ENCODE assay signal across 21 mouse cellular contexts in the genomic region with DNA sequence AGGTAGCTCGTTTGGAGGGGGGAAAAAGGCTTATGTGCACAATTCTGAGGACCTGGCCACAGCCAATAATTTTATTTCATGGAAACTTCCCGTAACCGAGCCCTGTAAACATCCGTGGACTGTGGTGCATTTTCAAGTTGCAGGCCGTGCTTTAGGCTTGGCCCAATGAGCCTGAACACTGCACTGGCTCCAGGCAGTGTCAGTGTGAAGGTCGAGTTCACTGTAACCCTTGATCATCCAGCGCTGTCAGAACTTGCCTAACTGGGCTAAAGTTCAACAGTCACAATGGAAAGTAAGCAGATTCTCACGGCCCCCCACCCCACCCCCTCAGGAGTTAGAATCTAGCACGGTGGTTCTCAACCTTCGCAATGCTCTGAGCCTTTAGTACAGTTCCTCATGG. TPM values are rescaled to one million over a fixed set of nuclear protein-coding genes. Genes with fewer than 3 reads are reported as not detected.
A peak's percentile ranks its signal among the peaks of the same experiment; 100 is the strongest.
DNase-seq lines count a peak whose midpoint lies in the region; ATAC-seq and TF ChIP-seq lines count a peak whose summit lies in the region.
"Had no signal": no experiment of that assay in that cellular context is flagged by ENCODE, and none has a peak within 500 bp of the region (broad histone marks: within the 10 kb centered on the region; RNA-seq: fewer than 3 reads in every experiment).

No protein-coding gene starts in this region.

- no peaks in the 10 kb centered on the region for H3K9me3 ChIP-seq in intestine, embryonic 15.5 days
- H3K9me3 ChIP-seq in intestine, postnatal 0 days (ENCODE audit: control insufficient read depth) = no peaks in the 10 kb centered on the region
- H3K9me3 ChIP-seq in liver, embryonic 12.5 days (replicated peaks) = no peaks in the 10 kb centered on the region
- H3K9me3 ChIP-seq: forebrain, embryonic 15.5 days; heart, embryonic 10.5 days; hindbrain, embryonic 12.5 days; limb, embryonic 15.5 days; midbrain, embryonic 13.5 days; neural tube, embryonic 12.5 days had no signal

- intact Hi-C loops in left cerebral cortex, postnatal 14 days (cut with DNase I) = no loop called here

- DNase-seq in kidney, postnatal 10 days = peak; percentile 38
- DNase-seq in layer of hippocampus, adult 18-20 months (ENCODE audit: low spot score in 2 of 2) = no peak
- no peak for DNase-seq in left cerebral cortex, postnatal 14 days (ENCODE audit: low spot score in 2 of 2)
- no peak for DNase-seq in lung, postnatal 10 days
- DNase-seq: adrenal gland, adult 8-10 months; cerebellum, adult 11 months; cerebellum, postnatal 14 days; heart, postnatal 10 days; lung, postnatal 14 days; right cerebral cortex, adult 18-20 months; thymus, postnatal 36 days had no signal

- H3K4me1 ChIP-seq in intestine, embryonic 15.5 days (replicated peaks) = no peaks in the 10 kb centered on the region
- no peaks in the 10 kb centered on the region for H3K4me1 ChIP-seq in intestine, postnatal 0 days (replicated peaks; ENCODE audit: control insufficient read depth, insufficient read depth, low read length)
- no peaks in the 10 kb centered on the region for H3K4me1 ChIP-seq in liver, embryonic 12.5 days
- H3K4me1 ChIP-seq: forebrain, embryonic 15.5 days; heart, embryonic 10.5 days; hindbrain, embryonic 12.5 days; midbrain, embryonic 13.5 days; neural tube, embryonic 12.5 days had no signal

- no peak overlapping the region for H3K4me3 ChIP-seq in intestine, embryonic 15.5 days (replicated peaks)
- H3K4me3 ChIP-seq in intestine, postnatal 0 days (ENCODE audit: low read depth, low read length) = no peak overlapping the region
- H3K4me3 ChIP-seq in liver, embryonic 12.5 days = no peak overlapping the region
- H3K4me3 ChIP-seq: forebrain, embryonic 15.5 days; heart, embryonic 10.5 days; hindbrain, embryonic 12.5 days; limb, embryonic 15.5 days; midbrain, embryonic 13.5 days; neural tube, embryonic 12.5 days had no signal

- ATAC-seq in intestine, embryonic 15.5 days = peak; percentile 17; the same call in 1 of the 2 replicates
- ATAC-seq in intestine, postnatal 0 days = no peak
- ATAC-seq in liver, embryonic 12.5 days = peak; percentile 65; the same call in 1 of the 2 replicates
- ATAC-seq: forebrain, embryonic 15.5 days; inflammation-experienced regulatory T-cells, adult 6 months; midbrain, embryonic 13.5 days had no signal

- no peak overlapping the region for H3K4me2 ChIP-seq in intestine, embryonic 15.5 days (replicated peaks)
- H3K4me2 ChIP-seq in intestine, postnatal 0 days (replicated peaks; ENCODE audit: low read depth) = no peak overlapping the region
- H3K4me2 ChIP-seq in liver, embryonic 12.5 days = no peak overlapping the region
- H3K4me2 ChIP-seq: forebrain, embryonic 15.5 days; hindbrain, embryonic 12.5 days; limb, embryonic 15.5 days; midbrain, embryonic 13.5 days; neural tube, embryonic 12.5 days had no signal

- H3K36me3 ChIP-seq in intestine, embryonic 15.5 days = no peaks in the 10 kb centered on the region
- H3K36me3 ChIP-seq in intestine, postnatal 0 days (ENCODE audit: control insufficient read depth, insufficient read depth) = peaks cover 26% of the 10 kb centered on the region
- no peaks in the 10 kb centered on the region for H3K36me3 ChIP-seq in liver, embryonic 12.5 days
- H3K36me3 ChIP-seq: forebrain, embryonic 15.5 days; hindbrain, embryonic 12.5 days; limb, embryonic 15.5 days; midbrain, embryonic 13.5 days; neural tube, embryonic 12.5 days had no signal

- H3K27me3 ChIP-seq in intestine, embryonic 15.5 days (replicated peaks) = no peaks in the 10 kb centered on the region
- no peaks in the 10 kb centered on the region for H3K27me3 ChIP-seq in intestine, postnatal 0 days (replicated peaks; ENCODE audit: control insufficient read depth, insufficient read depth, low read length)
- H3K27me3 ChIP-seq in liver, embryonic 12.5 days (replicated peaks) = no peaks in the 10 kb centered on the region
- H3K27me3 ChIP-seq: forebrain, embryonic 15.5 days; hindbrain, embryonic 12.5 days; limb, embryonic 15.5 days; midbrain, embryonic 13.5 days; neural tube, embryonic 12.5 days had no signal

- no peak for TF ChIP-seq CTCF in intestine, postnatal 0 days (IDR thresholded peaks at IDR 0.05; ENCODE audit: low read depth)

- no peak overlapping the region for H3K27ac ChIP-seq in intestine, embryonic 15.5 days
- no peak overlapping the region for H3K27ac ChIP-seq in intestine, postnatal 0 days (ENCODE audit: low read depth, low read length)
- no peak overlapping the region for H3K27ac ChIP-seq in liver, embryonic 12.5 days
- H3K27ac ChIP-seq: forebrain, embryonic 15.5 days; heart, embryonic 10.5 days; hindbrain, embryonic 12.5 days; limb, embryonic 15.5 days; midbrain, embryonic 13.5 days; neural tube, embryonic 12.5 days had no signal

- H3K9ac ChIP-seq in intestine, embryonic 15.5 days = no peak overlapping the region
- H3K9ac ChIP-seq in intestine, postnatal 0 days (ENCODE audit: low read depth, low read length) = no peak overlapping the region
- no peak overlapping the region for H3K9ac ChIP-seq in liver, embryonic 12.5 days
- H3K9ac ChIP-seq: forebrain, embryonic 15.5 days; hindbrain, embryonic 12.5 days; limb, embryonic 15.5 days; midbrain, embryonic 13.5 days; neural tube, embryonic 12.5 days had no signal

- 69% methylated on average over 10 of the region's 10 CpGs for WGBS in intestine, embryonic 15.5 days
- WGBS in intestine, postnatal 0 days = 67% methylated on average over 10 of the region's 10 CpGs
- 58% methylated on average over 10 of the region's 10 CpGs for WGBS in liver, embryonic 12.5 days (ENCODE audit: insufficient replicate concordance)

RNA-seq across cellular contexts. Expression of a gene that starts 50.7 kb away (rescaled TPM):
- polyA plus RNA-seq in intestine, embryonic 15.5 days (2015; fragmentation: Nextera tagmentation; extraction: Ambion mirVana) = 12.0 and 12.6 TPM in 2 replicates
- polyA plus RNA-seq in intestine, postnatal 0 days (2015; fragmentation: Nextera tagmentation; extraction: Ambion mirVana) = 41.7 and 47.6 TPM in 2 replicates
- 0.75 and 0.93 TPM in 2 replicates for polyA plus RNA-seq in liver, embryonic 12.5 days (2016; fragmentation: Nextera tagmentation; extraction: Ambion mirVana)
- 1 to 10 TPM; 2.2 to 2.3 TPM for total RNA-seq in layer of hippocampus, adult 18-20 months (2021)
- total RNA-seq in left cerebral cortex, postnatal 14 days (2021) = 1 to 10 TPM; 1.4 to 1.5 TPM
